Mouse (Mus musculus) liver, embryonic 16.5 days (tissue): Measurements from ENCODE around the gene Rtl1. TPM values are rescaled to one million over a fixed set of nuclear protein-coding genes. Genes with fewer than 3 reads are reported as not detected.

Experiments used
- ATAC-seq: fragments of 200-750 bp; cut with Nextera tagmentation; 2 replicates; pipeline ENCODE4 v1.8.0; 2017; ENCODE audit warnings: low read depth, mild to moderate bottlenecking, moderate number of reproducible peaks, moderate library complexity
- H3K27ac ChIP-seq: fragments of 300-500 bp; sonication (generic); 2 replicates; pipeline ENCODE4 v1.5.1; 2014; ENCODE audit warnings: mild to moderate bottlenecking, low read length
- H3K27me3 ChIP-seq: fragments of 300-500 bp; sonication (generic); 2 replicates; pipeline ENCODE4 v1.6.1; 2014; ENCODE audit warnings: low read depth, low read length, mixed read lengths; ENCODE audit not compliant: control insufficient read depth, insufficient read depth
- H3K36me3 ChIP-seq: fragments of 300-500 bp; sonication (generic); 2 replicates; pipeline ENCODE4 v1.6.1; 2014; ENCODE audit warnings: mild to moderate bottlenecking; ENCODE audit not compliant: control insufficient read depth, insufficient read depth
- H3K4me1 ChIP-seq: fragments of 300-500 bp; sonication (generic); 2 replicates; pipeline ENCODE4 v1.6.1; 2014; ENCODE audit warnings: low read depth, low read length, mixed read lengths; ENCODE audit not compliant: control insufficient read depth
- H3K4me2 ChIP-seq: fragments of 300-500 bp; sonication (generic); 2 replicates; pipeline ENCODE4 v1.6.1; 2014; ENCODE audit warnings: low read depth, low read length, mixed read lengths
- H3K4me3 ChIP-seq: fragments of 300-500 bp; sonication (generic); 2 replicates; pipeline ENCODE4 v1.5.1; 2014; ENCODE audit warnings: low read depth, mild to moderate bottlenecking, low read length
- H3K9ac ChIP-seq: fragments of 300-500 bp; sonication (generic); 2 replicates; pipeline ENCODE4 v1.6.1; 2014; ENCODE audit warnings: low read depth, low read length
- H3K9me3 ChIP-seq: fragments of 300-500 bp; sonication (generic); replicated peaks from 2 replicates; pipeline ENCODE4 v1.6.1; 2016; ENCODE audit warnings: low read length; ENCODE audit not compliant: control insufficient read depth
- WGBS: fragments of 180-500 bp; shearing (Covaris S2); extraction: QIAGEN DNeasy Blood & Tissue Kit; methylation state at CpG from one replicate; pipeline ENCODE4 v1.1.7; 2014; ENCODE audit not compliant: insufficient replicate concordance; 5-methylcytosine and 5-hydroxymethylcytosine counted together
- microRNA counts: library from miRNA; unstranded; fragments of <30 nt; microRNA quantifications from one replicate; lab custom pipeline; 2016
- microRNA-seq: library from miRNA; unstranded; fragments of <30 nt; microRNA quantifications from one replicate; pipeline ENCODE4, GENCODE M21; 2016
- polyA plus RNA-seq: library from polyadenylated mRNA; unstranded; fragments of >200 nt; fragmentation: Nextera tagmentation; extraction: Ambion mirVana; gene quantifications from 2 replicates; pipeline ENCODE4 v1.2.1, GENCODE M21; 2015

Gene Rtl1
- polyA plus RNA-seq, 1 experiment from 2014 or later, result 0.68 TPM

GRCm38 (mm10) chr12:109541540-109541899, 58.6 kb downstream of the Rtl1 start:
- H3K4me1 ChIP-seq, result no peaks in the 10 kb centered on the region; the same call in 1 of the 2 replicates
- 42% methylated on average over 16 of the region's 16 CpGs for WGBS
- H3K9ac ChIP-seq, result no peak overlapping the region
- no peak overlapping the region for H3K4me2 ChIP-seq
- peak overlapping the region; percentile 39 for H3K4me3 ChIP-seq
- H3K27ac ChIP-seq, result no peak overlapping the region
- H3K36me3 ChIP-seq, result no peaks in the 10 kb centered on the region
- no peak for ATAC-seq
- H3K9me3 ChIP-seq, result peaks cover 6% of the 10 kb centered on the region
- H3K27me3 ChIP-seq, result no peaks in the 10 kb centered on the region; the same call in 1 of the 2 replicates

DNA sequence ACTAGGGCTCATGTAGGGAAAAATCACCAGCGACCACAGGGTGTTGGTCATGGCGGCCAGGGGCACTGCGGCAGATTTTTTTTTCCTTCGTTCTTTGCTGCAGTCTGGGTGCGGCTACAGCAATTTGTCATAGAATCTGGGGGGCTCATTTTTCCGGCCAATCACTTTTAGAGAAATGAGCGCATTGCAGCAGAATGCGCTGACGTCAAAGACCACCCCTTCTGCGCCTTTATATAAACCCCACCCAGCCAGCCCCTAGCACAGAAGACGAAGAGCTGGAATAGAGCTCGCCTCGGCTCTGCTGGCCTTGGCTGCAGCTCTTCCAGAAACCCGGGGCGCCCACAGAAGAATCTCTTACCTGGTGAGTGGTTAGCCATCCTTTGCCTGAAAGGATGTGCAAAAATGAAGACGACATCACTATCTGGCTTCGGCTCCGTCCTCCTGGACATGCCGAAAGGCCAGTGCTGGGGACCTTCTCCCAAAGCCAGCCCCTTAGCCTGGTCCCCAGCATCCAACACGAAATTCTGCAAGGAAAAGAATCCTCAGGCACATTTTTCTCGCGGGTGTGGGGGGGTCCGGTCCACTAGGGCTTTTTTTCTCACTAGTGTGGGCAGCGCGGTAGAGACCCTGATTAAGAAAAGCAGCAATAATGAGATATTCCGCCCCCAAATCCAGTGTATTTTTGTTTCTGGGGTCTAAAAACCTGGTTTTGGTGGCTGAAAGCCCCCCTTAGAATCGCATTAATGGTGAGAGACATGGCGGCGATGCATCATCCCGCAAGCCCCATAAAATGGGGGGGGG, 59.2 kb downstream of the Rtl1 start:
- peak; percentile 23; the same call in 1 of the 2 replicates for ATAC-seq
- Histone ChIP-seq H3K4me2 (no peak overlapping the region), H3K27ac (no peak overlapping the region), H3K9ac (peak overlapping the region; percentile 15; the same call in 1 of the 2 replicates), H3K9me3 (peaks cover 6% of the 10 kb centered on the region), H3K4me3 (peak overlapping the region; percentile 39), H3K4me1 (no peaks in the 10 kb centered on the region; the same call in 1 of the 2 replicates), H3K27me3 (no peaks in the 10 kb centered on the region; the same call in 1 of the 2 replicates), H3K36me3 (no peaks in the 10 kb centered on the region)
- WGBS, result 45% methylated on average over 30 of the region's 30 CpGs

- peak overlapping the region; percentile 22; the same call in 1 of the 2 replicates for H3K4me2 ChIP-seq
- H3K27me3 ChIP-seq, result no peaks in the 10 kb centered on the region; the same call in 1 of the 2 replicates
- H3K4me1 ChIP-seq, result no peaks in the 10 kb centered on the region; the same call in 1 of the 2 replicates
- H3K9me3 ChIP-seq, result peaks cover 6% of the 10 kb centered on the region
- no peak for ATAC-seq
- H3K27ac ChIP-seq, result 0 out of 2 replicates have a peak overlapping the region, but pooled peaks have one; percentile 12
- no peak overlapping the region for H3K9ac ChIP-seq
- H3K36me3 ChIP-seq, result no peaks in the 10 kb centered on the region
- H3K4me3 ChIP-seq, result peak overlapping the region; percentile 9
- WGBS, result 45% methylated on average over 13 of the region's 13 CpGs
Measured at GRCm38 (mm10) chr12:109539950-109540349, 60.2 kb downstream of the Rtl1 start.

MicroRNAs encoded within 50 kb of the gene (microRNA counts, 519-probe panel; counts per million panel counts)
- microRNA mmu-miR-1188 (lab: Ali Mortazavi, UCI), result 2,160 counts per million, percentile 35 among the panel's probes with 10 or more counts
- microRNA mmu-miR-127 (lab: Ali Mortazavi, UCI), result 3,509 counts per million, percentile 92 among the panel's probes with 10 or more counts
- 4,096 counts per million, percentile 97 among the panel's probes with 10 or more counts for microRNA mmu-miR-136 (lab: Ali Mortazavi, UCI)
- 2,625 counts per million, percentile 71 among the panel's probes with 10 or more counts for microRNA mmu-miR-1906 (lab: Ali Mortazavi, UCI)
- 2,322 counts per million, percentile 50 among the panel's probes with 10 or more counts for microRNA mmu-miR-337-3p (lab: Ali Mortazavi, UCI)
- 2,369 counts per million, percentile 55 among the panel's probes with 10 or more counts for microRNA mmu-miR-337-5p (lab: Ali Mortazavi, UCI)
- 1,586 counts per million, percentile 15 among the panel's probes with 10 or more counts for microRNA mmu-miR-341 (lab: Ali Mortazavi, UCI)
- microRNA mmu-miR-370 (lab: Ali Mortazavi, UCI), result 2,625 counts per million, percentile 72 among the panel's probes with 10 or more counts
- microRNA mmu-miR-431 (lab: Ali Mortazavi, UCI), result 3,624 counts per million, percentile 93 among the panel's probes with 10 or more counts
- 1,667 counts per million, percentile 17 among the panel's probes with 10 or more counts for microRNA mmu-miR-432 (lab: Ali Mortazavi, UCI)
- microRNA mmu-miR-433 (lab: Ali Mortazavi, UCI), result 3,226 counts per million, percentile 87 among the panel's probes with 10 or more counts
- 3,476 counts per million, percentile 91 among the panel's probes with 10 or more counts for microRNA mmu-miR-434-3p (lab: Ali Mortazavi, UCI)
- microRNA mmu-miR-434-5p (lab: Ali Mortazavi, UCI), result 2,807 counts per million, percentile 77 among the panel's probes with 10 or more counts
- 2,578 counts per million, percentile 69 among the panel's probes with 10 or more counts for microRNA mmu-miR-493 (lab: Ali Mortazavi, UCI)
- 1,944 counts per million, percentile 24 among the panel's probes with 10 or more counts for microRNA mmu-miR-540-3p (lab: Ali Mortazavi, UCI)
- 60.7 counts per million for microRNA mmu-miR-540-5p (lab: Ali Mortazavi, UCI)
- microRNA mmu-miR-665 (lab: Ali Mortazavi, UCI), result 2,072 counts per million, percentile 30 among the panel's probes with 10 or more counts
- 60.7 counts per million for microRNA mmu-miR-673-3p (lab: Ali Mortazavi, UCI)
- microRNA mmu-miR-673-5p (lab: Ali Mortazavi, UCI), result 1,964 counts per million, percentile 25 among the panel's probes with 10 or more counts
- microRNA mmu-miR-770-3p (lab: Ali Mortazavi, UCI), result 2,308 counts per million, percentile 49 among the panel's probes with 10 or more counts
- microRNA mmu-miR-770-5p (lab: Ali Mortazavi, UCI), result 2,011 counts per million, percentile 26 among the panel's probes with 10 or more counts

Small RNA genes within 50 kb of the gene (microRNA-seq; reads per million reads assigned to microRNA genes)
- gene Gm23912 (not detected), gene Mir1188 (31.5 reads per million, percentile 43 among the genes with 10 or more reads in this experiment), gene Mir127 (26,587 reads per million, percentile 98 among the genes with 10 or more reads in this experiment), gene Mir136 (not detected), gene Mir1906-1 (not detected), gene Mir3070a (31.3 reads per million, percentile 42 among the genes with 10 or more reads in this experiment), gene Mir3070b (1.5 reads per million), gene Mir3071 (not detected), gene Mir337 (3.4 reads per million, percentile 11 among the genes with 10 or more reads in this experiment), gene Mir341 (3,521 reads per million, percentile 87 among the genes with 10 or more reads in this experiment), gene Mir3544 (not detected), gene Mir370 (935 reads per million, percentile 76 among the genes with 10 or more reads in this experiment), gene Mir431 (23,575 reads per million, percentile 97 among the genes with 10 or more reads in this experiment), gene Mir432 (not detected), gene Mir433 (3,805 reads per million, percentile 87 among the genes with 10 or more reads in this experiment), gene Mir434 (6,302 reads per million, percentile 91 among the genes with 10 or more reads in this experiment), gene Mir493 (373 reads per million, percentile 67 among the genes with 10 or more reads in this experiment), gene Mir540 (2,086 reads per million, percentile 83 among the genes with 10 or more reads in this experiment), gene Mir665 (1,993 reads per million, percentile 82 among the genes with 10 or more reads in this experiment), gene Mir673 (373 reads per million, percentile 67 among the genes with 10 or more reads in this experiment), gene Mir770 (315 reads per million, percentile 65 among the genes with 10 or more reads in this experiment)

Other genes starting within 250 kb of the Rtl1 start
- gene Dlk1, start 147.5 kb downstream of the Rtl1 start, polyA plus RNA-seq, result 457 and 482 TPM in 2 replicates